Mouse (Mus musculus): ENCODE measurements at regions not wholly inside any gene's neighbourhood (a gene's known extent, or its start where the extent isn't known, plus 50 kb on each side); places are given as distances from the start of the nearest gene placed in this dataset.

- DNase-seq (ENCODE audit: low spot score), result no peak
- intact Hi-C loops (cut with DNase I), result no loop called here
Measured at GRCm38 (mm10) chr12:107812549-107813335, 190.7 kb downstream of the Bcl11b start.

- intact Hi-C loops (cut with DNase I), result no loop called here
- DNase-seq (ENCODE audit: low spot score), result no peak
Measured at GRCm38 (mm10) chr12:107814926-107815325, 188.5 kb downstream of the Bcl11b start.

- intact Hi-C loops (cut with DNase I), result no loop called here
- DNase-seq (ENCODE audit: low spot score), result no peak
Measured at GRCm38 (mm10) chr12:107823768-107824394, 179.5 kb downstream of the Bcl11b start.

GRCm38 (mm10) chr12:107825921-107826320, 177.5 kb downstream of the Bcl11b start:
- intact Hi-C loops (cut with DNase I), result no loop called here
- DNase-seq (ENCODE audit: low spot score), result no peak

GRCm38 (mm10) chr12:107831400-107832128, 171.8 kb downstream of the Bcl11b start:
- intact Hi-C loops (cut with DNase I), result no loop called here
- DNase-seq (ENCODE audit: low spot score), result no peak

GRCm38 (mm10) chr12:107833001-107833400, 170.4 kb downstream of the Bcl11b start:
- intact Hi-C loops (cut with DNase I), result no loop called here
- no peak for DNase-seq (ENCODE audit: low spot score)

GRCm38 (mm10) chr12:107834512-107834911, 168.9 kb downstream of the Bcl11b start:
- no peak for DNase-seq (ENCODE audit: low spot score)
- intact Hi-C loops (cut with DNase I), result no loop called here

- DNase-seq (ENCODE audit: low spot score), result no peak
- intact Hi-C loops (cut with DNase I), result no loop called here
Measured at GRCm38 (mm10) chr12:107837741-107838140, 165.7 kb downstream of the Bcl11b start.

GRCm38 (mm10) chr12:107844631-107845030, 158.8 kb downstream of the Bcl11b start:
- DNase-seq (ENCODE audit: low spot score), result no peak
- intact Hi-C loops (cut with DNase I), result no loop called here

- intact Hi-C loops (cut with DNase I), result no loop called here
- no peak for DNase-seq (ENCODE audit: low spot score)
Measured at GRCm38 (mm10) chr12:107850591-107850990, 152.8 kb downstream of the Bcl11b start.

GRCm38 (mm10) chr12:107852921-107853320, 150.5 kb downstream of the Bcl11b start:
- intact Hi-C loops (cut with DNase I), result no loop called here
- DNase-seq (ENCODE audit: low spot score), result no peak

- intact Hi-C loops (cut with DNase I), result no loop called here
- DNase-seq (ENCODE audit: low spot score), result no peak
Measured at GRCm38 (mm10) chr12:107855547-107855946, 147.9 kb downstream of the Bcl11b start.

GRCm38 (mm10) chr12:107856421-107857043, 146.9 kb downstream of the Bcl11b start:
- no peak for DNase-seq (ENCODE audit: low spot score)
- intact Hi-C loops (cut with DNase I), result no loop called here

- no peak for DNase-seq (ENCODE audit: low spot score)
- intact Hi-C loops (cut with DNase I), result no loop called here
Measured at GRCm38 (mm10) chr12:107858536-107859280, 144.7 kb downstream of the Bcl11b start.

GRCm38 (mm10) chr12:107859750-107860149, 143.7 kb downstream of the Bcl11b start:
- DNase-seq (ENCODE audit: low spot score), result no peak
- intact Hi-C loops (cut with DNase I), result no loop called here

- intact Hi-C loops (cut with DNase I), result no loop called here
- DNase-seq (ENCODE audit: low spot score), result no peak
Measured at GRCm38 (mm10) chr12:107860358-107860757, 143.0 kb downstream of the Bcl11b start.

Data from heart, postnatal 25 days (tissue).